Mouse (Mus musculus): ENCODE data around the gene Fbxl20. TPM values are rescaled to one million over a fixed set of nuclear protein-coding genes. Genes with fewer than 3 reads are reported as not detected.

The Fbxl20 gene
- polyA plus RNA-seq, 1 experiment from 2014 or later: 7.3 TPM

GRCm38 (mm10) chr11:98168400-98168799 lies 18.2 kb upstream of the Fbxl20 start:
- WGBS: 67% methylated on average over 1 of the region's 1 CpGs

GRCm38 (mm10) chr11:98155094-98155493 lies 4.9 kb upstream of the Fbxl20 start:
- TF ChIP-seq CTCF (IDR thresholded peaks at IDR 0.05; ENCODE audit: low read depth): no peak
- Histone ChIP-seq H3K36me3 (ENCODE audit: control insufficient read depth, insufficient read depth) (peaks cover 44% of the 10 kb centered on the region), H3K9ac (ENCODE audit: low read depth, low read length) (no peak overlapping the region), H3K9me3 (ENCODE audit: control insufficient read depth) (no peaks in the 10 kb centered on the region), H3K4me2 (replicated peaks; ENCODE audit: low read depth) (no peak overlapping the region), H3K27me3 (replicated peaks; ENCODE audit: control insufficient read depth, insufficient read depth, low read length) (no peaks in the 10 kb centered on the region), H3K27ac (ENCODE audit: low read depth, low read length) (no peak overlapping the region), H3K4me3 (ENCODE audit: low read depth, low read length) (no peak overlapping the region), H3K4me1 (replicated peaks; ENCODE audit: control insufficient read depth, insufficient read depth, low read length) (no peaks in the 10 kb centered on the region)
- 76% methylated on average over 6 of the region's 6 CpGs for WGBS
- ATAC-seq: no peak

More at GRCm38 (mm10) chr11:98168400-98168799, 18.2 kb upstream of the Fbxl20 start:
- ATAC-seq: no peak
- peaks cover 75% of the 10 kb centered on the region for H3K36me3 ChIP-seq (ENCODE audit: control insufficient read depth, insufficient read depth)
- no peaks in the 10 kb centered on the region for H3K9me3 ChIP-seq (ENCODE audit: control insufficient read depth)
- H3K27ac ChIP-seq (ENCODE audit: low read depth, low read length): no peak overlapping the region
- no peak overlapping the region for H3K4me2 ChIP-seq (replicated peaks; ENCODE audit: low read depth)
- no peak for TF ChIP-seq CTCF (IDR thresholded peaks at IDR 0.05; ENCODE audit: low read depth)
- no peaks in the 10 kb centered on the region for H3K4me1 ChIP-seq (replicated peaks; ENCODE audit: control insufficient read depth, insufficient read depth, low read length)
- no peaks in the 10 kb centered on the region for H3K27me3 ChIP-seq (replicated peaks; ENCODE audit: control insufficient read depth, insufficient read depth, low read length)
- no peak overlapping the region for H3K9ac ChIP-seq (ENCODE audit: low read depth, low read length)
- no peak overlapping the region for H3K4me3 ChIP-seq (ENCODE audit: low read depth, low read length)

GRCm38 (mm10) chr11:98150625-98151156 lies 488 bp upstream of the Fbxl20 start:
- Histone ChIP-seq H3K4me1 (replicated peaks; ENCODE audit: control insufficient read depth, insufficient read depth, low read length) (no peaks in the 10 kb centered on the region), H3K4me3 (ENCODE audit: low read depth, low read length) (peak overlapping the region; percentile 93), H3K27ac (ENCODE audit: low read depth, low read length) (peak overlapping the region; percentile 94; the same call in 1 of the 2 replicates), H3K27me3 (replicated peaks; ENCODE audit: control insufficient read depth, insufficient read depth, low read length) (no peaks in the 10 kb centered on the region), H3K4me2 (replicated peaks; ENCODE audit: low read depth) (peak overlapping the region; percentile 99), H3K9me3 (ENCODE audit: control insufficient read depth) (no peaks in the 10 kb centered on the region), H3K9ac (ENCODE audit: low read depth, low read length) (no peak overlapping the region), H3K36me3 (ENCODE audit: control insufficient read depth, insufficient read depth) (peaks cover 8% of the 10 kb centered on the region)
- no peak for TF ChIP-seq CTCF (IDR thresholded peaks at IDR 0.05; ENCODE audit: low read depth)
- no peak for ATAC-seq
- WGBS: 6% methylated on average over 10 of the region's 10 CpGs

GRCm38 (mm10) chr11:98149304-98149750 lies 876 bp downstream of the Fbxl20 start:
- peak; percentile 84 for ATAC-seq
- Histone ChIP-seq H3K27me3 (replicated peaks; ENCODE audit: control insufficient read depth, insufficient read depth, low read length) (no peaks in the 10 kb centered on the region), H3K27ac (ENCODE audit: low read depth, low read length) (peak overlapping the region; percentile 94), H3K4me1 (replicated peaks; ENCODE audit: control insufficient read depth, insufficient read depth, low read length) (no peaks in the 10 kb centered on the region), H3K36me3 (ENCODE audit: control insufficient read depth, insufficient read depth) (no peaks in the 10 kb centered on the region), H3K4me2 (replicated peaks; ENCODE audit: low read depth) (peak overlapping the region; percentile 99), H3K9ac (ENCODE audit: low read depth, low read length) (peak overlapping the region; percentile 92), H3K4me3 (ENCODE audit: low read depth, low read length) (peak overlapping the region; percentile 93), H3K9me3 (ENCODE audit: control insufficient read depth) (no peaks in the 10 kb centered on the region)
- no peak for TF ChIP-seq CTCF (IDR thresholded peaks at IDR 0.05; ENCODE audit: low read depth)
- WGBS: under 1% methylated on average over 55 of the region's 57 CpGs

- no peaks in the 10 kb centered on the region for H3K36me3 ChIP-seq (ENCODE audit: control insufficient read depth, insufficient read depth)
- ATAC-seq: peak; percentile 12
- peak overlapping the region; percentile 92 for H3K9ac ChIP-seq (ENCODE audit: low read depth, low read length)
- no peak for TF ChIP-seq CTCF (IDR thresholded peaks at IDR 0.05; ENCODE audit: low read depth)
- WGBS: 1% methylated on average over 43 of the region's 45 CpGs
- H3K4me3 ChIP-seq (ENCODE audit: low read depth, low read length): peak overlapping the region; percentile 93
- H3K27ac ChIP-seq (ENCODE audit: low read depth, low read length): peak overlapping the region; percentile 94
- H3K9me3 ChIP-seq (ENCODE audit: control insufficient read depth): no peaks in the 10 kb centered on the region
- no peaks in the 10 kb centered on the region for H3K4me1 ChIP-seq (replicated peaks; ENCODE audit: control insufficient read depth, insufficient read depth, low read length)
- no peaks in the 10 kb centered on the region for H3K27me3 ChIP-seq (replicated peaks; ENCODE audit: control insufficient read depth, insufficient read depth, low read length)
- H3K4me2 ChIP-seq (replicated peaks; ENCODE audit: low read depth): peak overlapping the region; percentile 99
These were observed 1.5 kb downstream of the Fbxl20 start for GRCm38 (mm10) chr11:98148551-98149301.

- H3K27me3 ChIP-seq (replicated peaks; ENCODE audit: control insufficient read depth, insufficient read depth, low read length): no peaks in the 10 kb centered on the region
- H3K4me2 ChIP-seq (replicated peaks; ENCODE audit: low read depth): no peak overlapping the region
- WGBS: 78% methylated on average over 7 of the region's 7 CpGs
- no peak for TF ChIP-seq CTCF (IDR thresholded peaks at IDR 0.05; ENCODE audit: low read depth)
- no peaks in the 10 kb centered on the region for H3K36me3 ChIP-seq (ENCODE audit: control insufficient read depth, insufficient read depth)
- H3K27ac ChIP-seq (ENCODE audit: low read depth, low read length): no peak overlapping the region
- no peak overlapping the region for H3K9ac ChIP-seq (ENCODE audit: low read depth, low read length)
- no peaks in the 10 kb centered on the region for H3K4me1 ChIP-seq (replicated peaks; ENCODE audit: control insufficient read depth, insufficient read depth, low read length)
- H3K4me3 ChIP-seq (ENCODE audit: low read depth, low read length): no peak overlapping the region
- no peak for ATAC-seq
- H3K9me3 ChIP-seq (ENCODE audit: control insufficient read depth): no peaks in the 10 kb centered on the region
These were observed 4.3 kb downstream of the Fbxl20 start for GRCm38 (mm10) chr11:98145856-98146255.

Measured in intestine, postnatal 0 days (tissue).